Mouse (Mus musculus): ENCODE results near the gene Gm49339. TPM values are rescaled to one million over a fixed set of nuclear protein-coding genes. Genes with fewer than 3 reads are reported as not detected.
"Not testable (repeated sequence)": the region's sequence is repeated elsewhere in the genome, so short reads cannot be mapped to it uniquely, and the experiment has no call there.

The Gm49339 gene
- total RNA-seq (2017) = 45.4 and 66.6 TPM in 2 replicates

DNA sequence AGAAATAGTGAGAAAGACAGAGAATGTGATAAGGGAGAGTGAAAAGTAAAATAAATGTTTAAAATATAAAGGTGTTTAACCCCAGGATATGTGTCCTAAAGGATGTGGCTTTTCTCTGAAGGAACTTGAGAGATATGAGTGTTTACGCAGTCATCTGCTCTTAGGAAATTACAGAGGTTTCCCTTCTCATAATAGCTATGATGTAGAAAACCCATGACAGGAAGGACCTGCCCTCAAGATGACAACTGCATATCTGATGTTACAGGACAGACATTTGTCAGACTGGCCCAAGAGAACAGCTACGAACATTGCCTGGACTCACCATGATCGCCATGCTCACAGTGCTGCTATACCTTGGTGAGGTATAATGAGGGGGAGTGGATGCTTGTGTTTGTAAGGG, at the start of gene Gm49339, which contains the start of gene Lilr4b:
TSS of gene Gm49339 (plus strand) at position 216 of the 400 bp plus-strand sequence.
TSS of gene Lilr4b (plus strand) at position 236 of the 400 bp plus-strand sequence.
- peak; percentile 93 for ATAC-seq (ENCODE audit: extremely low read depth, insufficient number of reproducible peaks, low FRiP score, poor library complexity, severe bottlenecking)

DNA sequence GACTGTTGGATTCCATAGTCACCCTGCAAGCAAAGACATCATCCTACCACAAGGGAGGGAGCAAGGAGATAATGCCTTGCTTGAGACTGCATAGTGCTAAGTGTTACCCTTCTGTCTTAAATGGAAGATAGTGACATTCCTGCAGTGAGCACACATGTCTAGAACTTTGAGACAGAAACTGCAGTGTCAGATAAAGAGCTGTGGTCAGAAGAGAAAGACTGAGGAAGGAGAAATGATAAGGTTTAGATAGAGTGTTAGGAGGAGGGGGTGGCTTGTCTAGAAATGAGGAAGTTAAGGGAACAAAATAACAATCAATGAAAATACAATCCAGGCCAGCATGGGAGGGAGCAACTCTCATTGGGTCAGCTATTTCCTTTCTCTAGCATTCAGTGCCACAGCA, 47.5 kb upstream of the Gm49339 start:
- no peak for ATAC-seq (ENCODE audit: extremely low read depth, insufficient number of reproducible peaks, low FRiP score, poor library complexity, severe bottlenecking)

DNA sequence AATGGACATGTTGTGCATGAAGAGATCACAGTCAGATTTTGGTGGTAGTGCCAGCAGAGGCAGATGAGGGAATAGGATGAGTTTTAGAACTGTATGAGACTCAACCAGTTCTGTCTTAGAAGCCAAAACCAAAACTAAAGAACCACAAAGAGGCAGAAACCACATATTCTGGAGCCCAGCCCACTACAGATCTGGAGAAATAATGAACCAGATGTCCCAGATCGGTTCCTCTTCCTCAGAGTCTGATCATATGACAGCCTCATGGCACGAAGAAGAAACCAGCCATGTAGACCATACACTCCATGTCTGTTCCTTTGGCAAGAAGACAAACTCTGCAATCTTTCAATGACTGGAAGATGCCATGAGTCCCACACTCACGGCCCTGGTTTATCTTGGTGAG, 44.7 kb upstream of the Gm49339 start:
- no peak for ATAC-seq (ENCODE audit: extremely low read depth, insufficient number of reproducible peaks, low FRiP score, poor library complexity, severe bottlenecking)

DNA sequence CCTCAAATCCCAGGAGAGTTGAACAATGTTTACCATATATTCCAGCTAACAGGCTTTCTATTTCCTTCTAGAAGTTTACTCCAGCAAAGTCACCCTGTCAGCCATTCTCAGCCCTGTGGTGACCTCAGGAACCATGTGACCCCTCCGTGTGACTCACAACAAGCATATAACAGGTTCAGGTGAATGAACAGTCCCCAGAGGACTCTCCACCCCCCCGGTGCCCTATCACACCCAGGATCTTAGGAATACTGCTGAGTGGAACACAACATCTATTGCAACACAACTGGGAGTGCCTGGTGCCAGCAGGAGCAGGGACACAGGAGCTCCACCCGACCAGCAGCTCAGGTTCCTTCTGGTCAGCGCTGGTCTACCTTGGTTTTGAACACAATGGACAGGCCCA, 28.8 kb upstream of the Gm49339 start:
- no peak for ATAC-seq (ENCODE audit: extremely low read depth, insufficient number of reproducible peaks, low FRiP score, poor library complexity, severe bottlenecking)

DNA sequence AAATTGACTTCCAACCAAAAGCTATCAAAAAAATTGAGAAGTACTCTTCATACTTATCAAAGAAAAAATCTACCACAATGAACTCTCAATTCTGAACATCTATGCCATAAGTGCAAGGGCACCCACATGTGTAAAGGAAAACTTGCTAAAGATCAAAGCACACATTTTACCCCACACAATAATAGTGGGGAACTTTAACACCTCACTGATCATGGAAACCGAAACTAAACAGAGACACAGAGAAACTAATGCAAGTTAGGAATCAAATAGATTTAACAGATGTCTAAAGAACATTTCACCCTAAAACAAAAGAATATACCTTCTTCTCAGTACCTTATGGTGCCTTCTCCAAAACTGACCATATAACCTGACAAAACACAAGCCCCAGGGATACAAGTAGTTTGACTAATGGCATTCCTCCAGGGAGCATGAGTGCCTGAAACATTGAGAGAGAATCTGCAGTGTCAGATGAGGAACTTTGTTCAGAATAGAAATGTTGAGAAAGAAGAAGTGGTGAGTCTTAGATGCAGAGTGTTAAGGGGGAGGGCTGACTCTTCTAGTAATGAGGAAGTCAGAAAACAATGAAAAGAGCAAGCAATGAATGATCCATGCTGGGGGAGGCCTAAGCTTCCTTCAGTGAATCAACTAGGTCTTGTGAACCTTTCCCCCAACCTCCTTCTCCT, 26.7 kb upstream of the Gm49339 start:
- peak; percentile 86 for ATAC-seq (ENCODE audit: extremely low read depth, insufficient number of reproducible peaks, low FRiP score, poor library complexity, severe bottlenecking)

DNA sequence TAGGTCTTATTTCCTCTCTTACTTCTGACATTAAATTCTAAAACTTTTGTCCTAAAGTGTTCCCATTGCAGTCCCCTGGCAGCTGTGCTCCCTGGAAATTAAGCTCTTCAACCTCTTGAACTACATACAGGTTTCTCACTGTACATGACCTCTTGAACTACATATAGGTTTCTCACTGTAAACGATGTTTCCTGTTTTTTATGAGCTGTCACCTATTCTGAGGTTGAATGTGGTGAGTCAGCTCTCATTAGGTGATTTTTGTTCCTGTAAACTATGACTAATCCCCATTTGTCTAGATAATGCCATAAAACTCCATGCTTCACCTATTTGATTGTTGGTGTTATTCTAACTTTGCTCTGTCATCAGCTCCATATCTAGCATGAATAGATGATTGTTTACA, 26.0 kb upstream of the Gm49339 start:
- peak; percentile 68 for ATAC-seq (ENCODE audit: extremely low read depth, insufficient number of reproducible peaks, low FRiP score, poor library complexity, severe bottlenecking)

DNA sequence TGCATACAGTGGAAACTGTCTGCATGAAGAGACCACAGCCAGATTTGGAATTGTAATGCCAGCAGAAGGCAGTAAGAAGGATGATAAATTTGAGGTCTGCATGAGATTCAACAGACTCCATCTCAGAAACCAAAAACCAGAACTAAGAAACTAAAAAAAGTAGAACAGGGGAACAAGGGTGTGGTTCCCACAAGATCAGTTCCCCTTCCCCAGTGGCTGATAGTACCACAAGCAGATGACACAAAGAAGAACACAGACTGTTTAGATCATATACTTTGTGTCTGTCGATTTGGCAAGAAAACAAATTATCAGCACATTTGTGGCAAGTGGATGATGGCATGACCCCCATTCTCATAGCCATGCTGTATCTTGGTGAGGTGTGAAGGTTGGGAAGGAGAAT, 24.6 kb upstream of the Gm49339 start:
- ATAC-seq (ENCODE audit: extremely low read depth, insufficient number of reproducible peaks, low FRiP score, poor library complexity, severe bottlenecking) = peak; percentile 65

DNA sequence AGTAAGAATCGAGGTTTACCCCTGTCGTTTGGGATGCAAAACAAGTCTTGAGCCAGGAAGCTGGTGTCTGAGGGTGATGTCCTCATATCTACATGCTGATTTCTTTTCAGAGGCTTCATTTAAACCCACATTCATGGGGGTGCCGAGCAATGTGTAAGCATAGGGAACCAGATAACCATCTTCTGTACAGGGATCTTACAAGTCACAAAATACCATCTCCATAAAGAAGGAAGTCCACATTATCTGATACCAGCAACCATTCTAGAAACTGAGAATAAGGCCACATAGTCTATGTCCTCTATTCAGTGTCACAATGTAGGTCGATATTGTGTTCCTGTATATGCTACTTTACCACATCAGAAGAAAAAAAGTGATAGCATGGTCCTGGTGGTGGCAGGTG, 24.0 kb upstream of the Gm49339 start:
- ATAC-seq (ENCODE audit: extremely low read depth, insufficient number of reproducible peaks, low FRiP score, poor library complexity, severe bottlenecking) = no peak

DNA sequence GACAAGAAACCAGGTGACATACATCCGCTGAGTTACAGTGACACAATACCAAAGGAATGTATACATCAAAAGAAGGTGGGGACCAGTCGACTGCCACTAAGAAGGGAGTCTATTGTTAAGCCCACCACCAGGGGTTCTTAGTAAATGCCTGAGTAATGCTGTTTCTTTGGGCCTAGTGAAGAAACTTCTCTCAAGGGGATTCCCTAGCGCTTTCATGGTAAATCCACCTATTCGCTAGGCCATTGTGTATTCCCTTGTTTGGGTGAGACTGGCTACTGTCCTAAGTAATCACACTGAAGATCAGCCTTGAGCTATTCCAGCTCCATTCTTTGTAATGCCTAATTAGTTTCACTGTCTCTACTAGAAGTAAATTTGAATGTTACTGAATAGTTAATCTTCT, 16.6 kb upstream of the Gm49339 start:
- not testable (repeated sequence) for ATAC-seq (ENCODE audit: extremely low read depth, insufficient number of reproducible peaks, low FRiP score, poor library complexity, severe bottlenecking)

DNA sequence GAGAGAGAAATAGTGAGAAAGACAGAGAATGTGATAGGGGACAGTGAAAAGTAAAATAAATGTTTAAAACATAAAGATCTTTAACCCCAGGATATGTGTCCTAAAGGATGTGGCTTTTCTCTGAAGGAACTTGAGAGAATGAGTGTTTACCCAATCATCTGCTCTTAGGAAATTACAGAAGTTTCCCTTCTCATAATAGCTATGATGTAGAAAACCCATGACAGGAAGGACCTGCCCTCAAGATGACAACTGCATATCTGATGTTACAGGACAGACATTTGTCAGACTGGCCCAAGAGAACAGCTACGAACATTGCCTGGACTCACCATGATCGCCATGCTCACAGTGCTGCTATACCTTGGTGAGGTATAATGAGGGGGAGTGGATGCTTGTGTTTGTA, 10.3 kb downstream of the Gm49339 start, which contains the start of gene Lilrb4a:
TSS of gene Lilrb4a (plus strand) at position 266 of the 400 bp plus-strand sequence.
- peak; percentile 90 for ATAC-seq (ENCODE audit: extremely low read depth, insufficient number of reproducible peaks, low FRiP score, poor library complexity, severe bottlenecking)

DNA sequence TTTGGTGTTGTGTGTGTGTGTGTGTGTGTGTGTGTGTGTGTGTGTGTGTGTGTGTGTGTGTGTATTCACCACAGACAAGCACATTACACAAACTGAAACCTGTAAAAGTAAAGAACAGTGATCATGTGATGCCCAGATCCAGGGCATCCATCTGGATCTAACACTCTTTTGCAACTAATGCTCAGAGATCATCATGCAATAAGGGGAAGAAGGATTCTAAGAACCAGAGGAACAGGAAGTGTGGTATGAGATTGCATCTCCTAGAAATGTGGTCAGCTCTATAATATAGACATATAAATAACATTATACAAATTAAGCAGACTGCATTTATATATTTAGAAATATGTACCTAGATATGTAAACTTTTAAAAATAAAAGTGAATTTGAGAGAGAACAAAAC, 39.6 kb downstream of the Gm49339 start:
- peak; percentile 41; the same call in 1 of the 2 replicates for ATAC-seq (ENCODE audit: extremely low read depth, insufficient number of reproducible peaks, low FRiP score, poor library complexity, severe bottlenecking)

DNA sequence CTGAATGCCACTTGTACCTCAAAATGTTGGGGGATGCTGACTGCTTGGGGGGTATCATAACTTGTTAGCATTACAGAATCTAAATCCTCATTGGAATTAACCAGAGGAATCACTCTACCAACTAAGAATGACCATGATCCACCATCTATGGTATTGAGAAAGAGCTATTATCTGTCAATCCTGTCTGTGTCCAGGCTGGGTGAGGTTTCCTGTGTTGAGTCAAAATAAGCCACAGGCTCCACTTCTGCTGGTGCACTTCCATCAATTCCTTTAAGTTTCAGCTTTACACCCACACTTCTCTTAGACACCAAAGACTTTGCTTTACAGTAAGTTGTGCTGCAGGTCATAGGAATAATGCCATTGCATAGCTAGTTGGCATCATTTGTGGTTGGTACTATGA, 41.0 kb downstream of the Gm49339 start:
- ATAC-seq (ENCODE audit: extremely low read depth, insufficient number of reproducible peaks, low FRiP score, poor library complexity, severe bottlenecking) = no peak

DNA sequence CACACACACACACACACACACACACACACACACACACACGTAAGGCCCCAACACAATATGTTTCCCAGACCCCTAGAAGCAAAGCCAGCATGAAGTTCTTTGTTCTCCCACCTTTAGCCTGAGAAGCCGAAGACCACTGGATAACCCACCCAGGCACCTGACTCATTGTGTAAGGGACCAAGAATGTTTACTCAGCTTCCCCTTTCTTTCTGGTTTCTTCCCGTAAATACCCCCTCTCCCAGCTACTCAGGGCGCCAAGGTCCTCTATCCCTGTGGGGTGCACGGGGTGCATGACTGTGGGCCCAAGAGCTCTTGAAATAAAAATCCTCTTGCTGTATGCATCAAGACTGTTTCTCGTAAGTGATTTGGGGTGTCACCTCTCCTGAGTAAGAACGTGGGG, 45.7 kb downstream of the Gm49339 start:
- no peak for ATAC-seq (ENCODE audit: extremely low read depth, insufficient number of reproducible peaks, low FRiP score, poor library complexity, severe bottlenecking)

DNA sequence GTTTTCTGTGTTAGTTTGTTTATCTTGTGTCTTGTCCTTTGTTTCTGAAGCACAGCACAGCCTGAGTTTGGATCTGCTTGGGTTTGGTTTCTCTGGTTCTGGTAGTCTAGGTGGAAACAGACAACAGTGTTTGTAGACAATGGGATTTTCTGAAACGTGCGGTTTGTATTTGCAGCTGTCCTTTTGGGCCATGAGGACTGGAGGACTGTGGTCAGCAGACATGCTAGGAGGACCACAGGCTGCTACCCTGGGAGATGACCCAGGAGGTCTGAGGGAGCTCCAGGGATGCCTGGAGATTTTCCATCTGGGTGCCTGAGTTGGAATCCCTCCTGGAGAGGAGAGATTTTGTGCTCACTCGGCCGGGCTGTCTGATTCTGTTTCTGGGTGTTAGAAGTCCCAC, 46.2 kb downstream of the Gm49339 start:
- ATAC-seq (ENCODE audit: extremely low read depth, insufficient number of reproducible peaks, low FRiP score, poor library complexity, severe bottlenecking) = no peak

DNA sequence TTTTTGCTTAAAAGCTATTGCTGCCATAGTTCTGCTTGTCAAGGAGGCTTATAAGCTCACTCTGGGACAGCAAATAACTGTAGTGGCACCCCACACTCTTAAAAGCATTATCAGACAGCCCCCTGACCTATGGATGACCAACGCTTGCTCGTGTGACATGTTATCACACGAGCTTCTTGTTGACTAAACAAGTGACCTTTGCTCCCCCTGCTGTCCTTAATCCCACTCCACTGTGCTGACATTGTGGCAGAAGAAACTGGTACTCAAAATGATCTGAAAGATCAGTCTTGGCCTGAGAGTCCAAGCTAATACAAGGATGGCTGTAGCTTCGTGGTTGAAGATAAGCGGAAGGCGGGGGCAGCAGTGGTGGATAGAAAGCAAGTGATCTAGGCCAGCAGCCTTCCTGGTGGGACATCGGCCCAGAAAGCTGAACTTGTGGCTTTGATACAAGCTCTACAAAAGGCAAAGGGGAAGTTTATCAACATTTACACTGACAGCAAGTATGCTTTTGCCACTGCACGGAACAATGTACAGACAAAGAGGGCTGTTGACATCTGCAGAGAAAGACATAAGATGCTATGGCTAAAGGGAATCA, 48.5 kb downstream of the Gm49339 start:
- ATAC-seq (ENCODE audit: extremely low read depth, insufficient number of reproducible peaks, low FRiP score, poor library complexity, severe bottlenecking) = peak; percentile 34; the same call in 1 of the 2 replicates

DNA sequence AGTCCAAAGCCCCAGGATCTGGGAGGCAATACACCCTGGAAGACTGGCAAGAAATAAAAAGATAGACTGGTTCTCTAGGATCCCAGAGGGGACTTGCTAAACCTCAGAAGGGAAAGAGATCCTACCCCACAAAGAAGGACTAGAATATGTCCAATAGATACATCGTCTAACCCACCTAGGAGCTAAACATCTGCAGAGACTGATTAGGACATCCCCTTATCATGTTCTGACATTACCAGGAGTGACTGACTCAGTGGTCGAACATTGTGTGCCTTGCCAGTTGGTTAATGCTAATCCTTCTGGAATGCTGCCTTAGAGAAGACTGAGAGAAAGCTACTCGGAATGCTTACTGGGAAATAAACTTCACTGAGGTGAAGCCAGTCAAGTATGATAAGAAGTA, 49.1 kb downstream of the Gm49339 start:
- ATAC-seq (ENCODE audit: extremely low read depth, insufficient number of reproducible peaks, low FRiP score, poor library complexity, severe bottlenecking) = no peak

DNA sequence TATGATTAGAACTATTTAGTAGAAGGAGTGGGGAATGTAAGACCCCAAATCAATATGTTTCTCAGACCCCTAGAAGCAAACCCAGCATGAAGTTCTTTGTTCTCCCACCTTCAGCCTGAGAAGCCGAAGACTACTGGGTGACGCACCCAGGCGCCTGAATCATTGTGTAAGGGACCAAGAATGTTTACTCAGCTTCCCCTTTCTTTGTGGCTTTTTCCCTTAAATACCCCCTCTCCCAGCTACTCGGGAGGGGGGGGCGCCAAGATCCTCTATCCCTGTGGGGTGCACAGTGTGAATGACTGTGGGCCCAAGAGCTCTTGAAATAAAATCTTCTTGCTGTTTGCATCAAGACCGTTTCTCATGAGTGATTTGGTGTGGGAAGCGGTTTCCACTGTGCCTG, 50.4 kb downstream of the Gm49339 start:
- peak; percentile 91 for ATAC-seq (ENCODE audit: extremely low read depth, insufficient number of reproducible peaks, low FRiP score, poor library complexity, severe bottlenecking)
